8 mouse cellular contexts compared by ENCODE assay signal in genomic region chr8:44937905-44938642, GRCm38 (mm10). TPM values are rescaled to one million over a fixed set of nuclear protein-coding genes. Genes with fewer than 3 reads are reported as not detected.
DNase-seq lines count a peak whose midpoint lies in the region; ATAC-seq and TF ChIP-seq lines count a peak whose summit lies in the region.

No protein-coding gene starts in this region.

- peaks cover 50% of the 10 kb centered on the region for H3K27me3 ChIP-seq in liver, embryonic 16.5 days (ENCODE audit: control insufficient read depth, insufficient read depth, low read depth, low read length)
- no peaks in the 10 kb centered on the region for H3K27me3 ChIP-seq in neural tube, embryonic 14.5 days (ENCODE audit: control insufficient read depth, insufficient read depth, low read length)

- H3K4me3 ChIP-seq in ES-E14 (ENCODE audit: insufficient read depth in 1 of 2, low read depth in 1 of 2, low read length in 2 of 2, poor library complexity in 1 of 2, severe bottlenecking in 1 of 2), result peak overlapping the region; percentile 88 to 93
- H3K4me3 ChIP-seq in layer of hippocampus, adult 2 months, result peak overlapping the region; percentile 79
- H3K4me3 ChIP-seq in liver, embryonic 16.5 days (ENCODE audit: low read depth, low read length), result peak overlapping the region; percentile 61
- H3K4me3 ChIP-seq in neural tube, embryonic 14.5 days (ENCODE audit: low read depth, low read length), result peak overlapping the region; percentile 72

- H3K27ac ChIP-seq in ES-E14 (ENCODE audit: insufficient read depth, low read depth, low read length, poor library complexity, severe bottlenecking), result peak overlapping the region; percentile 88
- peak overlapping the region; percentile 74 for H3K27ac ChIP-seq in layer of hippocampus, adult 2 months
- H3K27ac ChIP-seq in liver, embryonic 16.5 days (ENCODE audit: low read length), result peak overlapping the region; percentile 41; the same call in 1 of the 2 replicates
- H3K27ac ChIP-seq in neural tube, embryonic 14.5 days (ENCODE audit: low read depth, low read length), result peak overlapping the region; percentile 67

- H3K4me2 ChIP-seq in liver, embryonic 16.5 days (ENCODE audit: low read depth, low read length), result peak overlapping the region; percentile 56
- H3K4me2 ChIP-seq in neural tube, embryonic 14.5 days (ENCODE audit: low read depth, low read length), result peak overlapping the region; percentile 67

- no peaks in the 10 kb centered on the region for H3K9me3 ChIP-seq in ES-E14 (ENCODE audit: control insufficient read depth, insufficient read depth, low read depth, low read length)
- no peaks in the 10 kb centered on the region for H3K9me3 ChIP-seq in liver, embryonic 16.5 days (replicated peaks; ENCODE audit: control insufficient read depth, low read length)
- no peaks in the 10 kb centered on the region for H3K9me3 ChIP-seq in neural tube, embryonic 14.5 days (ENCODE audit: control insufficient read depth, low read length)

- peaks cover 10% of the 10 kb centered on the region for H3K36me3 ChIP-seq in ES-E14 (ENCODE audit: control insufficient read depth, insufficient read depth, low read length, poor library complexity, severe bottlenecking)
- no peaks in the 10 kb centered on the region for H3K36me3 ChIP-seq in liver, embryonic 16.5 days (ENCODE audit: control insufficient read depth, insufficient read depth)
- H3K36me3 ChIP-seq in neural tube, embryonic 14.5 days (ENCODE audit: control insufficient read depth, insufficient read depth, low read length), result no peaks in the 10 kb centered on the region

- in situ Hi-C loops in ES-E14 (cut with MboI; ENCODE audit: low sequenced_read_pairs in 2 of 2, unreplicated experiment in 2 of 2), result no loop called here

- H3K4me1 ChIP-seq in ES-E14 (ENCODE audit: control insufficient read depth in 2 of 2, insufficient read depth in 2 of 2, low read length in 2 of 2, poor library complexity in 1 of 2), result 0 out of 4 replicates have a peak, but pooled peaks cover 0 to 4% of the 10 kb centered on the region in 2 experiments
- H3K4me1 ChIP-seq in liver, embryonic 16.5 days (ENCODE audit: control insufficient read depth, low read depth, low read length), result no peaks in the 10 kb centered on the region; the same call in 1 of the 2 replicates
- H3K4me1 ChIP-seq in neural tube, embryonic 14.5 days (ENCODE audit: control insufficient read depth, insufficient read depth, low read length), result 0 out of 2 replicates have a peak, but pooled peaks cover 4% of the 10 kb centered on the region

- peak; percentile 87 for ATAC-seq in liver, embryonic 16.5 days (ENCODE audit: low read depth)
- ATAC-seq in neural tube, embryonic 14.5 days (ENCODE audit: low read depth), result peak; percentile 80

- TF ChIP-seq CTCF in layer of hippocampus, adult 2 months (conservative IDR thresholded peaks at IDR 0.05), result peak; percentile 32

- WGBS in liver, embryonic 16.5 days (ENCODE audit: insufficient replicate concordance), result under 1% methylated on average over 64 of the region's 87 CpGs
- under 1% methylated on average over 83 of the region's 87 CpGs for WGBS in neural tube, embryonic 14.5 days

- H3K9ac ChIP-seq in ES-E14 (ENCODE audit: insufficient read depth, low read depth, low read length, poor library complexity, severe bottlenecking), result peak overlapping the region; percentile 93
- peak overlapping the region; percentile 54 for H3K9ac ChIP-seq in liver, embryonic 16.5 days (ENCODE audit: low read depth, low read length)
- H3K9ac ChIP-seq in neural tube, embryonic 14.5 days (replicated peaks; ENCODE audit: low read depth, low read length), result peak overlapping the region; percentile 57

- peak; percentile 73 for DNase-seq in ES-E14 (ENCODE audit: low read depth, low spot score)
- peak; percentile 93 for DNase-seq in cerebellum, adult 8-10 months
- DNase-seq in frontal cortex, adult 2 months (ENCODE audit: extremely low spot score in 1 of 2, low spot score in 1 of 2), result peak; percentile 54 to 88
- peak; percentile 96 for DNase-seq in heart, postnatal 4 days
- DNase-seq in layer of hippocampus, adult 2 months (ENCODE audit: low spot score in 2 of 2), result peak; percentile 87 to 88
- DNase-seq in thymus, postnatal 14 days, result peak; percentile 11

TF ChIP-seq in ES-E14, 5 proteins besides CTCF, POLR2A, EP300 and RAD21:
- no peak for TF ChIP-seq ZC3H11A (IDR thresholded peaks at IDR 0.05; ENCODE audit: borderline replicate concordance, low read depth, low read length)

RNA-seq across cellular contexts. Expression of gene Fat1, which starts 2.8 kb away (rescaled TPM):
- total RNA-seq in ES-E14 (2012; rRNA removed), result 196 and 265 TPM in 2 replicates
- 50.4 and 54.5 TPM in 2 replicates for polyA plus RNA-seq in frontal cortex, adult 2 months (2012; rRNA removed)
- total RNA-seq in heart, postnatal 4 days (2021), result 10 to 100 TPM; 68.5 to 72.0 TPM
- 10 to 100 TPM; 22.2 to 24.7 TPM for total RNA-seq in layer of hippocampus, adult 2 months (2021)
- 0.71 and 0.76 TPM in 2 replicates for polyA plus RNA-seq in liver, embryonic 16.5 days (2015; fragmentation: Nextera tagmentation; extraction: Ambion mirVana)
- 25.8 and 26.3 TPM in 2 replicates for polyA plus RNA-seq in neural tube, embryonic 14.5 days (2014; fragmentation: Nextera tagmentation; extraction: Ambion mirVana)

Comparison
In these comparisons a context has a peak if more than half of its experiments do, and no peak if none do; other contexts are left out.
1. Peak in every context shown above with its lines: DNase-seq, ATAC-seq, H3K4me3 ChIP-seq and H3K27ac ChIP-seq.
2. DNase-seq: peak in every context shown above with its lines; median percentile 96 in heart, postnatal 4 days; 93 in cerebellum, adult 8-10 months; 88 in layer of hippocampus, adult 2 months; 73 in ES-E14; 71 in frontal cortex, adult 2 months; 11 in thymus, postnatal 14 days.